Mouse (Mus musculus): Measurements from ENCODE around the gene Ctbp1. TPM values are rescaled to one million over a fixed set of nuclear protein-coding genes. Genes with fewer than 3 reads are reported as not detected.
A peak's percentile ranks its signal among the peaks of the same experiment; 100 is the strongest.

Ctbp1 gene
- polyA plus RNA-seq, 1 experiment from 2014 or later = 232 TPM

- no peak overlapping the region for H3K27ac ChIP-seq (ENCODE audit: low read depth, low read length)
- ATAC-seq (replicated peaks; ENCODE audit: insufficient number of reproducible peaks, low FRiP score, low TSS enrichment) = no peak
- H3K36me3 ChIP-seq (ENCODE audit: control insufficient read depth, insufficient read depth, low read length) = peaks cover 18% of the 10 kb centered on the region
- H3K4me2 ChIP-seq = no peak overlapping the region; the same call in 1 of the 2 replicates
- no peak overlapping the region for H3K9ac ChIP-seq (ENCODE audit: low read depth, low read length)
- H3K4me3 ChIP-seq (ENCODE audit: low read depth, low read length) = no peak overlapping the region
- H3K27me3 ChIP-seq (ENCODE audit: control insufficient read depth, insufficient read depth, low read length) = no peaks in the 10 kb centered on the region
- 20% methylated on average over 5 of the region's 5 CpGs for WGBS (ENCODE audit: insufficient replicate concordance)
- peaks cover 32% of the 10 kb centered on the region for H3K4me1 ChIP-seq (ENCODE audit: control insufficient read depth, insufficient read depth, low read length)
- no peaks in the 10 kb centered on the region for H3K9me3 ChIP-seq (replicated peaks; ENCODE audit: control insufficient read depth, low read length)
Observed at GRCm38 (mm10) chr5:33270568-33270967, 4.2 kb downstream of the Ctbp1 start.

GRCm38 (mm10) chr5:33254416-33254815 is 20.4 kb downstream of the Ctbp1 start:
- Histone ChIP-seq H3K9ac (ENCODE audit: low read depth, low read length) (no peak overlapping the region), H3K4me2 (no peak overlapping the region), H3K4me3 (ENCODE audit: low read depth, low read length) (no peak overlapping the region), H3K9me3 (replicated peaks; ENCODE audit: control insufficient read depth, low read length) (no peaks in the 10 kb centered on the region), H3K36me3 (ENCODE audit: control insufficient read depth, insufficient read depth, low read length) (peaks cover 80% of the 10 kb centered on the region), H3K27ac (ENCODE audit: low read depth, low read length) (no peak overlapping the region), H3K4me1 (ENCODE audit: control insufficient read depth, insufficient read depth, low read length) (no peaks in the 10 kb centered on the region), H3K27me3 (ENCODE audit: control insufficient read depth, insufficient read depth, low read length) (no peaks in the 10 kb centered on the region)
- ATAC-seq (replicated peaks; ENCODE audit: insufficient number of reproducible peaks, low FRiP score, low TSS enrichment) = no peak
- WGBS (ENCODE audit: insufficient replicate concordance) = 93% methylated on average over 5 of the region's 5 CpGs

- Histone ChIP-seq H3K27ac (ENCODE audit: low read depth, low read length) (no peak overlapping the region), H3K4me2 (no peak overlapping the region), H3K36me3 (ENCODE audit: control insufficient read depth, insufficient read depth, low read length) (peaks cover 49% of the 10 kb centered on the region), H3K9me3 (replicated peaks; ENCODE audit: control insufficient read depth, low read length) (no peaks in the 10 kb centered on the region), H3K27me3 (ENCODE audit: control insufficient read depth, insufficient read depth, low read length) (no peaks in the 10 kb centered on the region), H3K4me1 (ENCODE audit: control insufficient read depth, insufficient read depth, low read length) (no peaks in the 10 kb centered on the region), H3K4me3 (ENCODE audit: low read depth, low read length) (no peak overlapping the region), H3K9ac (ENCODE audit: low read depth, low read length) (no peak overlapping the region)
- 82% methylated on average over 12 of the region's 12 CpGs for WGBS (ENCODE audit: insufficient replicate concordance)
- ATAC-seq (replicated peaks; ENCODE audit: insufficient number of reproducible peaks, low FRiP score, low TSS enrichment) = no peak
Observed at GRCm38 (mm10) chr5:33248186-33248585, 26.6 kb downstream of the Ctbp1 start.

GRCm38 (mm10) chr5:33247387-33247786 is 27.4 kb downstream of the Ctbp1 start:
- Histone ChIP-seq H3K4me3 (ENCODE audit: low read depth, low read length) (no peak overlapping the region), H3K36me3 (ENCODE audit: control insufficient read depth, insufficient read depth, low read length) (peaks cover 49% of the 10 kb centered on the region), H3K4me1 (ENCODE audit: control insufficient read depth, insufficient read depth, low read length) (no peaks in the 10 kb centered on the region), H3K9ac (ENCODE audit: low read depth, low read length) (no peak overlapping the region), H3K9me3 (replicated peaks; ENCODE audit: control insufficient read depth, low read length) (no peaks in the 10 kb centered on the region), H3K27ac (ENCODE audit: low read depth, low read length) (no peak overlapping the region), H3K27me3 (ENCODE audit: control insufficient read depth, insufficient read depth, low read length) (no peaks in the 10 kb centered on the region), H3K4me2 (no peak overlapping the region)
- no peak for ATAC-seq (replicated peaks; ENCODE audit: insufficient number of reproducible peaks, low FRiP score, low TSS enrichment)
- 90% methylated on average over 2 of the region's 2 CpGs for WGBS (ENCODE audit: insufficient replicate concordance)

- Histone ChIP-seq H3K4me2 (no peak overlapping the region), H3K27ac (ENCODE audit: low read depth, low read length) (peak overlapping the region; percentile 22; the same call in 1 of the 2 replicates), H3K9me3 (replicated peaks; ENCODE audit: control insufficient read depth, low read length) (no peaks in the 10 kb centered on the region), H3K36me3 (ENCODE audit: control insufficient read depth, insufficient read depth, low read length) (peaks cover 35% of the 10 kb centered on the region), H3K4me3 (ENCODE audit: low read depth, low read length) (no peak overlapping the region), H3K9ac (ENCODE audit: low read depth, low read length) (no peak overlapping the region), H3K27me3 (ENCODE audit: control insufficient read depth, insufficient read depth, low read length) (no peaks in the 10 kb centered on the region), H3K4me1 (ENCODE audit: control insufficient read depth, insufficient read depth, low read length) (0 out of 2 replicates have a peak, but pooled peaks cover under 1% of the 10 kb centered on the region)
- 69% methylated on average over 3 of the region's 3 CpGs for WGBS (ENCODE audit: insufficient replicate concordance)
- no peak for ATAC-seq (replicated peaks; ENCODE audit: insufficient number of reproducible peaks, low FRiP score, low TSS enrichment)
Observed at GRCm38 (mm10) chr5:33245701-33246100, 29.1 kb downstream of the Ctbp1 start.

- WGBS (ENCODE audit: insufficient replicate concordance) = 63% methylated on average over 5 of the region's 5 CpGs
Observed at GRCm38 (mm10) chr5:33244377-33244920, 30.3 kb downstream of the Ctbp1 start.

GRCm38 (mm10) chr5:33239934-33240333 is 34.9 kb downstream of the Ctbp1 start:
- H3K27ac ChIP-seq (ENCODE audit: low read depth, low read length) = peak overlapping the region; percentile 2
- WGBS (ENCODE audit: insufficient replicate concordance) = 32% methylated on average over 3 of the region's 3 CpGs
- no peaks in the 10 kb centered on the region for H3K9me3 ChIP-seq (replicated peaks; ENCODE audit: control insufficient read depth, low read length)
- no peak overlapping the region for H3K4me3 ChIP-seq (ENCODE audit: low read depth, low read length)
- H3K4me2 ChIP-seq = no peak overlapping the region
- H3K9ac ChIP-seq (ENCODE audit: low read depth, low read length) = no peak overlapping the region
- no peak for ATAC-seq (replicated peaks; ENCODE audit: insufficient number of reproducible peaks, low FRiP score, low TSS enrichment)
- H3K4me1 ChIP-seq (ENCODE audit: control insufficient read depth, insufficient read depth, low read length) = peaks cover 29% of the 10 kb centered on the region
- peaks cover 3% of the 10 kb centered on the region for H3K36me3 ChIP-seq (ENCODE audit: control insufficient read depth, insufficient read depth, low read length)
- H3K27me3 ChIP-seq (ENCODE audit: control insufficient read depth, insufficient read depth, low read length) = no peaks in the 10 kb centered on the region

More at GRCm38 (mm10) chr5:33244377-33244920, 30.3 kb downstream of the Ctbp1 start:
- peaks cover 13% of the 10 kb centered on the region for H3K4me1 ChIP-seq (ENCODE audit: control insufficient read depth, insufficient read depth, low read length)
- ATAC-seq (replicated peaks; ENCODE audit: insufficient number of reproducible peaks, low FRiP score, low TSS enrichment) = no peak
- H3K27me3 ChIP-seq (ENCODE audit: control insufficient read depth, insufficient read depth, low read length) = no peaks in the 10 kb centered on the region
- no peak overlapping the region for H3K4me3 ChIP-seq (ENCODE audit: low read depth, low read length)
- H3K9ac ChIP-seq (ENCODE audit: low read depth, low read length) = no peak overlapping the region
- H3K36me3 ChIP-seq (ENCODE audit: control insufficient read depth, insufficient read depth, low read length) = peaks cover 23% of the 10 kb centered on the region
- H3K27ac ChIP-seq (ENCODE audit: low read depth, low read length) = no peak overlapping the region
- H3K9me3 ChIP-seq (replicated peaks; ENCODE audit: control insufficient read depth, low read length) = no peaks in the 10 kb centered on the region
- no peak overlapping the region for H3K4me2 ChIP-seq

GRCm38 (mm10) chr5:33239111-33239714 is 35.6 kb downstream of the Ctbp1 start:
- Histone ChIP-seq H3K4me1 (ENCODE audit: control insufficient read depth, insufficient read depth, low read length) (peaks cover 36% of the 10 kb centered on the region), H3K27me3 (ENCODE audit: control insufficient read depth, insufficient read depth, low read length) (no peaks in the 10 kb centered on the region), H3K4me3 (ENCODE audit: low read depth, low read length) (no peak overlapping the region), H3K27ac (ENCODE audit: low read depth, low read length) (peak overlapping the region; percentile 2), H3K9me3 (replicated peaks; ENCODE audit: control insufficient read depth, low read length) (no peaks in the 10 kb centered on the region), H3K4me2 (no peak overlapping the region), H3K9ac (ENCODE audit: low read depth, low read length) (no peak overlapping the region), H3K36me3 (ENCODE audit: control insufficient read depth, insufficient read depth, low read length) (peaks cover 3% of the 10 kb centered on the region)
- ATAC-seq (replicated peaks; ENCODE audit: insufficient number of reproducible peaks, low FRiP score, low TSS enrichment) = no peak
- 63% methylated on average over 3 of the region's 3 CpGs for WGBS (ENCODE audit: insufficient replicate concordance)

- Histone ChIP-seq H3K4me3 (ENCODE audit: low read depth, low read length) (no peak overlapping the region), H3K27me3 (ENCODE audit: control insufficient read depth, insufficient read depth, low read length) (no peaks in the 10 kb centered on the region), H3K9ac (ENCODE audit: low read depth, low read length) (no peak overlapping the region), H3K9me3 (replicated peaks; ENCODE audit: control insufficient read depth, low read length) (no peaks in the 10 kb centered on the region), H3K4me1 (ENCODE audit: control insufficient read depth, insufficient read depth, low read length) (peaks cover 46% of the 10 kb centered on the region), H3K27ac (ENCODE audit: low read depth, low read length) (no peak overlapping the region), H3K4me2 (no peak overlapping the region), H3K36me3 (ENCODE audit: control insufficient read depth, insufficient read depth, low read length) (peaks cover 3% of the 10 kb centered on the region; the same call in 1 of the 2 replicates)
- ATAC-seq (replicated peaks; ENCODE audit: insufficient number of reproducible peaks, low FRiP score, low TSS enrichment) = no peak
- 67% methylated on average over 3 of the region's 3 CpGs for WGBS (ENCODE audit: insufficient replicate concordance)
Observed at GRCm38 (mm10) chr5:33238256-33238645, 36.5 kb downstream of the Ctbp1 start.

Measured in heart, embryonic 11.5 days (tissue).